Mouse (Mus musculus) activated CD4-positive, CD25-positive, alpha-beta regulatory T cell, adult 4 months (primary cell): Measurements from ENCODE around the gene Gja10. TPM values are rescaled to one million over a fixed set of nuclear protein-coding genes. Genes with fewer than 3 reads are reported as not detected.

Experiments used
- ATAC-seq: one replicate; pipeline ENCODE4 v1.8.0; 2017
- polyA plus RNA-seq, 2 experiments: library from polyadenylated mRNA; unstranded; fragments of 100-300 nt; shearing (Covaris generic); gene quantifications; one replicate each; pipeline ENCODE4 v1.2.1; 2017

Gene Gja10
- not detected for polyA plus RNA-seq

DNA sequence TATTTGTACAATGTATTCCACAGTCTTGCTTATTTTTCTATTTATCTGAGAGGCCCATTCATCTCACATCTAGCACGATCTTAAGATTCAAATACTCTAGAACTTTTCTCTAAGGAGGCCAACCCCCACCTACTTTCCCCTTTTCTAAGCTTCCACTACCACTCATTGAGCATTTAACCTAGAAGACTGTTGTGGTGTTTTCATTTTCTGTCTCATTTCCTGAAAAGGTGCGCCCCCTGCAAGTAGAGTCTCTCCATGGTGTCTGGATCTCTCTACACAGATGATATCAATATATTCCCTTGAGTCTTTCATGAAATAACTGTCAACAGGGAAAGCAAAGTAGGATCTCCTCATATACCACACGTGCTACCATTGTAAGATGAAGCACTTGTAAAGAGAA is at the start of gene Gja10:
Gja10 (minus strand) TSS at position 101 of the 400 bp plus-strand sequence.
- no peak for ATAC-seq

DNA sequence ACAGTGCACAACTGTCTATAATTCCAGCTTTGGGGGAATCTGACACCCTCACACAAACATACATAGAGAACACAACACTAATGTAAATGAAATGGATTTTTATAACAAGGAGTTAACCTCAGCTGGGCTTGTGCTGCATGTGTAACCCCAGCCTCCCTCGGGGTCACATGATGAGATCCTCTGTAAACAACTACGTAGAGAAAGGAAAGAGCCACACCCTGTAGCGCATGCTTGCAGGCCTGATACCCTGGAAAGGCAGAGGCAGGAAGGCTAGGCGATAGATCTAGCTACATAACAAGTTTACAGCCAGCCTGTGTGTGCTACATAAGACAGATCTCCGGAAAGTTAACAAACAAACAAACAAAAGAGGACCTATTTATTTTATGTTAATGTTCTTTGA is 49.1 kb upstream of the Gja10 start:
- no peak for ATAC-seq

DNA sequence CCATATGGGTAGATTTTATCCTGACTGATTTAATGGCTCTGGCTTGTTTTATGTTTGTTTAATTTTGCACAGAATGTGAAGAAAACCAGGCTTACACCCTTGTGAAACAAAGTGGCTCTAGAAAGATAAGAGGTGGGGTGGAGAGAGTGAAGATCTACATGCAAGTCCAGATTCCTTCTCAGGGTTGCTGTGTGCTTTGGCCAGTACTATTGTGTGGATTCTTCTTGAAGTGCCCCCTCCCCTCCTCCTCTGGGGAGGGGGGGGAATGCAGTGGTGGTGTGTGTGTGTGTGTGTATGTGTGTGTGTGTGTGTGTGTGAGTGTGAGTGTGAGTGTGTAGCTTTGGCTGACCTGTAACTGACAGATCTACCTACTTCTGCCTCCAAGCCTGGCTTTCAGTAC is 19.1 kb upstream of the Gja10 start:
- no peak for ATAC-seq

DNA sequence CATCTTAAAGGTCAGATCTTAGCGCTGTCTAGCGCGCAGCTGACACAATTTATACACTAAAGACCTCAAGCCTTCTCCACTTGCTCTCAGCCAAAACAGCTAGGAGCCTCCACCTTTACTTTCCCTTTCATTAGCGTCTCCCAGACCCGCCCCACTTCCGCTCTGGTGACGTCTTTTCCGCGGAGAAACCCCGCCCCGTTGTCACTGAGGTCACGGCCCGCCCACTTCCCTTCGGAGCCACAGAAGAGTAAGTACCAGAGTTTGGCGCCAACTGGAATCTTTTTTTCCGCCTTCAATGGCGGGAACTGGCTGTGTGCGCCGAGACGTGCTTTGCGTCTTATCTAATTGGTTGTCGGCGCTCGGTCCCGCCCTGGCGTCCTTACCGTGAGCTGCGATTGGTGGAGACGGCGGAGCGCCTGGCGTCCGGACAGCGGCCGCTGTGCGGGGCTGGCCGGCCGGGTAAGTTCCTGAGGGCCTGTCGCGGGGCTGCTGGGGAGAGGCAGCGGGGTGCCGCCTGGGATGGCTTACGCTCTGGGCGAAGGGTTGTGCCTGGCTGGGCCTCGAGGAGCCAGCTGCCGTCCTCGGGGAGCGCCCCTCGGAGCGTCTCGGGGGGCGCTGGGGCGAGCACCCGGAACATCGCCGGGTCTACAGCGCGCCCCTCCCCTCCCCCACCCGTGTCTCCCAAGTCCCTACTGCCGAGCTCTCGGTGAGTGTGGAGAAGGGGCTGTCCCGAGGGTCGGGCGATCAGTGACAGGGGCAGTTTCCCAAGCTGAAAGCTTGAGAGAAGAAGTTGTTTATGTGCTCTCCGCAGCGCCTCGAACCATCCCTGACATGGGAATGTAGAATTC is 12.7 kb upstream of the Gja10 start, which contains the start of gene Casp8ap2:
Casp8ap2 (plus strand) TSS at position 418 of the 848 bp plus-strand sequence.
- ATAC-seq: peak; percentile 95

DNA sequence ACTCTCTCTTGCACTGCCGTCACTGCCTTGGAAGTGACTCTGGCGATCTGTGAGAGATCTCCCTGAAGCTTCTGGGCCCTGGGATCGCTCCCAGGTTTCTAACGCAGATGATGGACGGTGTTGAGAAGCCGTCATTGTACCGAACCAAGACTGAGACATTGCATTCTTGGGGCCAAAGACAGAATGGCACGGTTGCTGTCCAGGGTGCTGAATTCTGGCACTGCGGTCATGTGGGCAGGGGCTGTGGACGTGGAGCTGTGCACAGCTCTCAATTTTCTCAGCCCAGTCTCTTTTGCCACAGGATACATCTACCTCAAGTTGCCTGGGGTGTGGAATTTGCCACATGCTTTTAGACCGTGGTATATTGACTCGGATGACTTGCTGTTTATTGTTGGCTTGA is 1.4 kb downstream of the Gja10 start:
- peak; percentile 36 for ATAC-seq

DNA sequence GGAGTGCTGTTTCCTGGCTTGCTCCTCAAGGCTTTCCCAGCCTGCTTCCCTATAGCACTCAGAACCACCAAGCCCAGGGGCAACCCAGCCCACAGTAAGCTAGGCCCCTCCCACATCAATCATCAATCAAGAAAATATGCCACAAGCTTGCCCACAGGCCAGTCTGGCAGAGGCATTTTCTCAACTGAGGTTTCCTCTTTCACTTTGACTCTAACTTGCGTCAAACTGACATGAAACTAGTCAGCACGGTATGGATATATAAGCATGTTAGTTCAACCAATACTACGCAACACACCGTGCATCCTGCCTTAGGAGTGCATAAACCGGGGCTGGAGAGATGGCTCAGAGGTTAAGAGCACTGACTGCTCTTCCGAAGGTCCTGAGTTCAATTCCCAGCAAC is 14.3 kb downstream of the Gja10 start:
- ATAC-seq: peak; percentile 86

DNA sequence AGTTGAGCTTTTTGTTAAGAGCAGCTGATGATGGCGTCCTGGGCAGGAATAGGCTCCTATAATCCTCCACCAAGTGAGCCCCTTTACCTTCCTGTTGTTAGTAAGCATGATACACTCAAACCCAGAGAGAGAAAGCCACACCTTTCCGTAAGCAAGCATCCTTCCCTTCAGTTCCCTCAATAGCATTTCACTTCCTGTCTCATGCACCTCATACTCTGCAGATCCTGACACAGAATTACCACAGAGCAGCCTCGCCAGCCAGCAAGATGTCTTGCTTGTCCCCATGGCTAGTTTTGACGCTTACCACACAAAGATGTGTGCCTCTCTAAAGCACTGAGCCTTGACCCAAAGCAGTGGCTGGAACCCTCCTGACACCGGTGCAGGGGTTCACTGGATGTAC is 15.0 kb downstream of the Gja10 start:
- ATAC-seq: peak; percentile 36

DNA sequence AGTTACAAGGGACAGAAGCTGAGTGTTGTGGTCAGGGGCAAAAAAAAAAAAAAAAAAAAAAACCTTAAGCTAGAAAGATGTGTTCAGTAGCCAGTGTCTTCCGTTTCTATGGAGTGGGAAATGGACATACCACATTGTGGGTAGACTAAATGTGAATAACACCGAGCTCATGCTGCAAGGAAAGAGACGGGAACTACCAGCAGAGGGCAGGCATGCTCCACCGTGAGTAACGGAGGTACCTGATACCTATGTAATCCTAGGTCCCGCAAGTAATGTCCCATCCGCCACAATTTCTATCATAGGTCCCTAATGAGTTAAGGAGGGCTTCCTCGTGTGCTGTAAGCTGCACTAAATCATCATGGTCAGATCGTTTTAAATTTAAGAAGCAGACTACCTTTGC is 16.0 kb downstream of the Gja10 start:
- ATAC-seq: peak; percentile 34

DNA sequence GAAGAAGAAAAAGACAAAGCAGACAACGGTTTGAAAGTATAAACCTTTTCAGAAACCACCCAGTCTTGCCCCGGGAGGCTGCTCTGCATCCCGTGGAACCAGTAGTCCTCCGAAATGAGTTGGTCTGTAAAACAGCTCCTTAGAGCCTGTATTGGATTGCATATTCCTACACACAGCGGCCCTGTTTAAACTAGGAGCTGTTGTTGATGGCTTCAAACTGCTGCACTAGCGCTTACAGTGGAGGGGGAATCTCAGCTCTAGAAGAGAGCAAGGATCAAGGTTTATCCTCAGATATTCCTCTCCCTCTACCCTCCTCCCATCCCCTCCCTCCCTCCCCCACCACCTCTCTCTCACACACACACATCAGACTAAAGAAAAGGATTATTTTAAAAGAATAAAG is 18.4 kb downstream of the Gja10 start:
- no peak for ATAC-seq

DNA sequence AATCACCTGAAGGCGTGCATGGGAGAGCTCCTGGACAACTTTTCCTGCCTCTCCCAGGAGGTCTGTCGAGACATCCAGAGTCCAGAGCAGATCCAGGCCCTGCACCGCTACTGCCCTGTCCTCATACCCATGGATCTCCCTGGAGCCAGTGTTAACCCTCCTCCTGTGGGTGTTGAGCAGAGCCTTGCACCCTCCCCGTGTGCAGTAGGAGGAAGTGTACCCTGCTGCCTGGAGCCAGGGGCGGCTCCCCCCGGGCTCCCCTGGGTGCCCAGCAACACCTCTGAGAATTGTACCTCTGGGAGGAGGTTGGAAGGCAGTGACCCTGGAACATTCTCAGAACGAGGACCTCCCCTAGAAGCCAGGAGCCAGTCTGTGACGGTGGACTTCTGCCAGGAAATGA is 22.7 kb downstream of the Gja10 start:
- ATAC-seq: no peak

DNA sequence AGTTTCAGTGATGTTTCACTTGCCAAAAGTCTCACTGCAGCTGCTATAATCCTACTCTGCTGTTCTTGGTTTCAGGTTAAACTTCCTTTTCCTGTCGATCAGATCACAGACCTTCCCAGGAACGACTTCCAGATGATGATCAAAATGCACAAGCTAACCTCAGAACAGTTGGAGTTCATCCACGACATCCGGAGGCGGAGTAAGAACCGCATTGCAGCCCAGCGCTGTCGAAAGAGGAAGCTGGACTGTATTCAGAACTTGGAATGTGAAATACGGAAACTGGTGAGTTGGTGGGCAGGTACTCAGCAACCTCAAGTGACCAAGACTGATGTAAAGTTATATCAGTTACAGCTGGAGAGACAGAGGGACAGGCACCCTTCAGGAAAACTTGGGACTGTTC is 27.4 kb downstream of the Gja10 start:
- no peak for ATAC-seq

DNA sequence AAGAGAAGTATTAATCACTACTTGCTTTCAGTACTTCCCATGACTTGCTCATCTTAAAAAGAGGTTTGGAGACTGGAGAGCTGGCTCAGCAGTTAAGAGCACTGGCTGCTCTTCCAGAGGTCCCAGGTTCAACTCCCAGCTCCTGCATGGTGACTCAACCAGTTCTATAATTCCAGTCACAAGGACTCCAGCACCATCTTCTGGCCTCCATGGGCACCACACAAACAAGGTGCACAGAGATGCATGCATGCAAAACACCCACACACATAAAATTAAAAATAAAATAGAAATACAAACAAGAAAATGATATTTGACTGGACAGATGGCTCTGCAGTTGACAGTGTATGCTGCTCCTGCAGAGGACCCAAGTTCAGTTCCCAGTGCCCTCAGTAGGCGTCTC is 28.0 kb downstream of the Gja10 start:
- no peak for ATAC-seq

DNA sequence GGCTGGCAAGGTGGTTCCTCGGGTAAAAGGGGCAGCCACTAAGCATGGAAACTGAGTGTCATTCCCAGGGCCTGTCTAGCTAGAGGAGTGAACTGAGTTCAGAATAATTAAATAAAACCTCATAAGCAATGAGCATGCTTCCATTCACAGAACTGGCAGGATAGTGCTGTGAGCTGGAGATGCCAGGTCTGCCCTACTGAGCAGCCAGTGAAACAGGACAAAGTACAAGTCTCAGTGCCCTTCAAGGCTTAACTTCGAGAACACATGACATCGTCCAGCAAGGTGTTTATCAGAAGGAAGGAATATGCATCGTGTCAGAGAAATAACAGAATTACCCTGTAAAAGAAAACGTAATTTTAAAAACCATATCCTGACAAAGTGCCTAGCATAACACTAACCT is 29.0 kb downstream of the Gja10 start:
- ATAC-seq: no peak

DNA sequence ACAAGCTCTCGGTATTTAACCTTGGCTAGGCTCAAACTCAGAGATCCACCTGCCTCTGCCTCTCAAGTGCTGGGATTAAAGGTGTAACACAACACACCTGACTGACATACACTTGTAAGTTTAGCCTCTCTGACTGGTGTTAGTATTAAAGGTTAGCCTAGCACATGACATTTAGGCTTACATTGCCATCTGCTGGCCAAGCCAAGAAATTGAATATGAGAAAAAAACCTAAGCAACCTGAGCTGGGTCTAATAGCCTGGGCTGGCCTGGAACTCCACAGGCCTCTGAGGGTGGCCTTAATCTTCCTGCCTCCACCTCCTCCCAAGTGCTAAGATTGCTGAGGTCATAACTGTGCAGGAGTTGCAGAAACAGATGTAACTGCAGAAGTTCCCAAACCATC is 30.4 kb downstream of the Gja10 start:
- ATAC-seq: peak; percentile 42

DNA sequence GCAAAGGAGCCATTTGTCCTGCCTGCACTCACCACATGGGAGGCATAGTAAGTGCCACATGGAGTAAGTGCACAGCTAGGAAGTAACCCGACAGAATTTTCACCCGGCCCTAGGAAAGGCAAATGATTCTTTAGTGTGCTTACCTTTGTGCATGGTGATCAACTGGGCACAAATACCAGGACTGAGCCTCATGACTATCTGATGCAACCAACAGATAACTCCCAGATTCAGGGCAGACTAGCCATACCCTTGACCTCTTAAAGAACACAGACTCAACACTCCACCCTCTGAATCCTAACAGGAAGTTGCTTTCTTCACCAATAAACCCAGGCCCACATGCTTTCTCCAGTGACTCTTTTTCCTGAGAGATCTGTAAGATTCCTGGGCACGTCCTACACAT is 31.1 kb downstream of the Gja10 start:
- no peak for ATAC-seq

DNA sequence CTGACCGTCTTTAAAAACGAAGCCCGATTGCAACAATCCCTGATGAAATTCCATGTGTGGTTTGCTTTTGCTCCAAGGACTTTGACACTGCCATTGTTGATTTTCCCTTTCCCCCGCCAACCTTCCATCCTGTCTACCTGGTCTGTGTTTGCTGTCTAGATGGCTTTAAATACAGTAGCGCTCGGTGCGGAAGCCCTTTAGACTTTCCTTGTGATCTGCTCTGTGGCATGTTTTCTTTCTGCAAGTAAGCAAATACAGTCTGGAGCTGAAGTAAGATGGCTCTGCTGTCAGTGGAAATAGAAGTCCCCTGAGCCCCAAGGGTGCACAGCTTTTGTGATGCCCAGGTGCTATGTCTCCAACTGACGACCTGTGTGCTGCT is 31.6 kb downstream of the Gja10 start:
- no peak for ATAC-seq

DNA sequence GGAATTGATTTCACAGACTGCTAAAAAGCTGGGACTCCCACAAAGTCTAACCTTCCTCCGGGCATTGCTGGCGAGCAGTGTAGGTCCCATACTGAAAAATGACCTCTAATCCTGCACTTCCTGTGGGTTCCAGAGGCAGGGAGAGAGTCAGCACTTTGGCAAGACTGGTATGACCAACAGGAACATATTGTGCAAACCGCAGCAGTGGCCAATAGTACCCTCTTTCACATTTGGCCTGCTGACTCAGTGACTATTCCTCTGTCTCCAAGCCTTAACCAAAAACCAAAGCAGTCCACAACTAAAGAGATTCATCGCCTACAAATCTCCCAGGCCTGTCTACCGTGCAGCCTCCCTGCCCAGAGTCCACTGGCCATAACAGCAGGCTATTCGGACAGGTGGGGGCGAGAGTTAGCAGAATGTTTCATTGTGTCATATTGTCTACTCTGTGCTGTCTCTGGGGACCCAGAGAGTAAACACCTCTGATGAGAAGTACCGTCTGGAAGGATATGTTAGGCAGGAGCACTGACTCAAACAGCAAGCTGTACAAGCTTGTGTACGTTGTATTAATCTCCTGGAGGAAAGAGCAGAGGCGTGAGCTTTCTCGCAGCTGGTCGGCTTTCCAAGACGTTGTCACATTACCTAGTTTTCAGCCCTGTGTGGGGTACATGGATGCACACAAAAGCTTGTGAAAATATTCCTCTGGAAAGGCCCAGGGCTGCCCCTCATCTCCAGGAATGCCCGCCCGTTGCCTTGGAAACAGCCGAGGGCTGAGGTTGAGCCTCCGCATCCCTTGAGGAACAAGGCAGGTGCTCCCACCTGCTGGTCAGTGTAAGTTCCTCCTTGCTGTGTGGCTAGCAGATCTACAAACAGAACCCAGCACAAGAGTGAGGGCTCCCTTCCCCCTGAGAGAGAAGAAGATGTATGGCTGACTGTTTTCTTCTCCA is 32.3 kb downstream of the Gja10 start:
- ATAC-seq: no peak

DNA sequence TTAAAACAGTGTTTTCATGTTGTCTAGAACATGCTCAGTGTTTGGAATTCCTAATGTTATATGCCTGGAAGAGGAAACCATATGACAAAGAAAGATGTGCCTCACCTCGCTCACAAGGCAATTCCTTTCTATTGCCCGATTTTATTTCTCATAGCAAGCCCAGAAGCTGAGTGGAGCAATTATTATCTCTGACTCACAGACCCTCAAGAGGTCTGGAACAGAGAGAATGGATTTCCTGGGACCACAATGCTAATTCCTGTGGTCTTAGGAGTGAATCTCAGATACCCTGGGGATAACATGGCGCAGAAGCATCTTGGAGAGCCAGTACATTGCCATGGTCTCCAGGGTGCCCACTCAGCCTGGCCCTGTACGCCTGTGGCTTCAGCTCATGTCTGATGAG is 33.5 kb downstream of the Gja10 start:
- no peak for ATAC-seq

DNA sequence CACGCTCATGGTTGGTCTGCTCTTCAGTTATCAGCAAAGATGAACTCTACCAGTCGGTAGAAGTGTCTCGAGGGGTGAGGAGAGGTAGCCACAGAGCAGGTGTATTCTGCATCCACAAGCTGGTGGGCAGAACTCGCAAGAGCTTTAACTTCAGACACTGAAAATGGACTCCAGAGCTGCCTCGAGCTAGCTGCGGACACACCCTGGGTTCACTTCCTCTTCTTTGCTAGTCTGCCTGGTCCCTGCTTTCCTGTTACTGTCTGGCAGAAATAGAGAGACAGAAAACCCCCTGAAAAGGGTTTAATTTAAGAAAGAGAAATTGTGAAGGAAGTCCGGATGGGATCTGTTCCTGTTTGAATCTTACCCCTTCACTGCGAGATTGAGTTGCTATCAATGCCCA is 37.6 kb downstream of the Gja10 start:
- ATAC-seq: no peak

DNA sequence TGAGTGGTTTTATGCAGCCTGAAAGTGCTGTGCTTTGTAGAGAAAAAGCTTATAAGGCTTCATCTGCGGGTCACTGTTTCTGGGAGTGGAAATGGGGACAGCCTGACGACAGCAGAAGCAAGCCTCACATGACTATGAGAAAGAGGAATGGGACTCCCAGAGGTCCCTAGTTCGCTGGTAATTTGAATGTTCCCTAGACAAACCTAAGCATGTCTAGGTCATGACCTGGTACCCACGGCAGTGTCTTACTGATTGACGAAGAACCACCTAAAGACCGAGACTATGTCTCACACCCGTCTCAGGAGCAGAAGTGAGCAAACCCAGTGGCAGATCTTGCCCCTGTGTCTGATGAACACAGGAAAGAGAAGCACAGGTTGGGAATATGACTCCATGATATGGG is 38.1 kb downstream of the Gja10 start:
- no peak for ATAC-seq

DNA sequence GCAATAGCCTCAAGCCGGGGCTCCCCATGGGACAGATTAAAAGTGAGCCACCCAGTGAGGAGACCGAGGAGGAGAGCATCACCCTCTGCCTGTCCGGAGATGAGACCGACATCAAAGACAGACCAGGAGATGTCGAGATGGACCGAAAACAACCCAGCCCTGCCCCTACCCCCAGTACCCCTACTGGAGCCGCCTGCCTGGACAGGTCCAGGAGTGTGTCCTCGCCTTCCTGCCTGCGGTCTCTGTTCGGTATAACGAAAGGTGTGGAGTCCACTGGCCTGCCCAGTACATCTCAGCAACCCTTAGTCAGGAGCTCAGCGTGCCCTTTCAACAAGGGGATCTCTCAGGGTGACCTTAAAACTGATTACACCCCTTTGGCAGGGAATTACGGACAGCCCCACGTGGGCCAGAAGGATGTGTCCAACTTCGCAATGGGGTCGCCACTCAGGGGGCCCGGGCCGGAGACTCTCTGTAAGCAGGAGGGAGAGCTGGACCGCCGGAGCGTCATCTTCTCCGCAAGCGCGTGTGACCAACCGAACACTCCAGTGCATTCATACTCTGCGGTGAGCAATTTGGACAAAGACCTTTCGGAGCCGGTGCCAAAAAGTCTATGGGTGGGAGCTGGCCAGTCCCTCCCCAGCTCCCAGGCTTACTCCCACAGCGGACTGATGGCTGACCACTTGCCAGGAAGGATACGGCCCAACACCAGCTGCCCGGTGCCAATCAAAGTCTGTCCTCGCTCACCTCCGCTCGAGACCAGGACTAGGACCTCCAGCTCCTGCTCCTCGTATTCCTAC is 40.0 kb downstream of the Gja10 start:
- no peak for ATAC-seq

DNA sequence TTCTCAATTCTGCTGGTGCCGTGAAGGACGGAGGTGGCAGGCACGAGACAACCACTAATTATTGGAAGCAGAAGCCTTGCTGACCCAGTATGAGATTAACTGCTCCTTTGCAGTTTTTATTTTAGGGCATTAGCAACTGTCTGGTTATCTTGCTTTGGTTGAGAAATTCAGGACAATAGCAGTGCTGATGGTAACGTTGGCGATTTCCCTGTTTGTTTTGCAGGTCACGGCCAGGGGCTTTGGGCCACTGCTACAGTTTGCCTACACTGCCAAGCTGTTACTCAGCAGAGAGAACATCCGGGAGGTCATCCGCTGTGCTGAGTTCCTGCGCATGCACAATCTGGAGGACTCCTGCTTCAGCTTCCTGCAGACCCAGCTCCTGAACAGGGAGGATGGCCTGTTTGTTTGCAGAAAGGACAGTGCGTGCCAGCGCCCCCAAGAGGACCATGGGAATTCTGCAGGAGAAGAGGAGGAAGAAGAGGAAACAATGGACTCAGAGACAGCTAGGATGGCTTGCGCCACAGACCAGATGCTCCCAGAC is 40.9 kb downstream of the Gja10 start:
- no peak for ATAC-seq
